Mouse (Mus musculus): ENCODE measurements around the gene Ly6g6c.

- TF ChIP-seq EP300 (IDR thresholded peaks at IDR 0.05; ENCODE audit: low read depth): no peak
- TF ChIP-seq CTCF (IDR thresholded peaks at IDR 0.05; ENCODE audit: low read depth): no peak
Observed at GRCm38 (mm10) chr17:35101161-35101560, 36.0 kb downstream of the Ly6g6c start.

Measured in liver, postnatal 0 days (tissue).